Mouse (Mus musculus) neural tube, embryonic 11.5 days (tissue): ENCODE measurements around the gene Gm20388. TPM values are rescaled to one million over a fixed set of nuclear protein-coding genes. Genes with fewer than 3 reads are reported as not detected.

Experiments used
- ATAC-seq: fragments of 200-750 bp; cut with Nextera tagmentation; 2 replicates; pipeline ENCODE4 v1.8.0; 2017; ENCODE audit warnings: moderate number of reproducible peaks, mild to moderate bottlenecking, moderate TSS enrichment, moderate library complexity; ENCODE audit not compliant: insufficient read depth, low FRiP score, low TSS enrichment
- DNase-seq: peaks from one replicate; pipeline ENCODE4 v3.0.0-alpha.2; 2015; ENCODE audit warnings: low spot score
- H3K27ac ChIP-seq: fragments of 300-500 bp; sonication (generic); 2 replicates; pipeline ENCODE4 v1.5.1; 2014; ENCODE audit warnings: low read depth, mild to moderate bottlenecking, low read length
- H3K27me3 ChIP-seq: fragments of 300-500 bp; sonication (generic); 2 replicates; pipeline ENCODE4 v1.6.1; 2014; ENCODE audit warnings: mild to moderate bottlenecking, low read length, mixed read lengths; ENCODE audit not compliant: control insufficient read depth, insufficient read depth
- H3K36me3 ChIP-seq: fragments of 300-500 bp; sonication (generic); 2 replicates; pipeline ENCODE4 v1.6.1; 2014; ENCODE audit warnings: mild to moderate bottlenecking, low read length, moderate library complexity, mixed read lengths; ENCODE audit not compliant: control insufficient read depth, insufficient read depth
- H3K4me1 ChIP-seq: fragments of 300-500 bp; sonication (generic); 2 replicates; pipeline ENCODE4 v1.6.1; 2014; ENCODE audit warnings: low read length, mixed read lengths; ENCODE audit not compliant: control insufficient read depth, insufficient read depth
- H3K4me2 ChIP-seq: fragments of 300-500 bp; sonication (generic); 2 replicates; pipeline ENCODE4 v1.6.1; 2014; ENCODE audit warnings: low read depth, mild to moderate bottlenecking, moderate library complexity
- H3K4me3 ChIP-seq: fragments of 300-500 bp; sonication (generic); 2 replicates; pipeline ENCODE4 v1.5.1; 2014; ENCODE audit warnings: low read depth, low read length
- H3K9ac ChIP-seq: fragments of 300-500 bp; sonication (generic); 2 replicates; pipeline ENCODE4 v1.6.1; 2014; ENCODE audit warnings: mild to moderate bottlenecking, low read length
- H3K9me3 ChIP-seq: fragments of 300-500 bp; sonication (generic); 2 replicates; pipeline ENCODE4 v1.6.1; 2016; ENCODE audit warnings: low read length; ENCODE audit not compliant: control insufficient read depth
- WGBS: fragments of 180-500 bp; shearing (Covaris S2); extraction: QIAGEN DNeasy Blood & Tissue Kit; methylation state at CpG from one replicate; pipeline ENCODE4 v1.1.7; 2014; 5-methylcytosine and 5-hydroxymethylcytosine counted together
- polyA plus RNA-seq: library from polyadenylated mRNA; unstranded; fragments of >200 nt; fragmentation: Nextera tagmentation; extraction: Ambion mirVana; gene quantifications from 2 replicates; pipeline ENCODE4 v1.2.1, GENCODE M21; 2014

Gm20388 gene
- polyA plus RNA-seq, 1 experiment from 2014 or later, result not detected

- Histone ChIP-seq H3K27me3 (no peaks in the 10 kb centered on the region), H3K27ac (no peak overlapping the region), H3K9me3 (no peaks in the 10 kb centered on the region), H3K4me1 (no peaks in the 10 kb centered on the region), H3K4me3 (no peak overlapping the region), H3K36me3 (no peaks in the 10 kb centered on the region), H3K4me2 (no peak overlapping the region), H3K9ac (no peak overlapping the region)
- no peak for ATAC-seq
- 82% methylated on average over 10 of the region's 10 CpGs for WGBS
- DNase-seq, result no peak
Observed at GRCm38 (mm10) chr8:122368494-122368893, 2457.9 kb downstream of the Gm20388 start.

DNA sequence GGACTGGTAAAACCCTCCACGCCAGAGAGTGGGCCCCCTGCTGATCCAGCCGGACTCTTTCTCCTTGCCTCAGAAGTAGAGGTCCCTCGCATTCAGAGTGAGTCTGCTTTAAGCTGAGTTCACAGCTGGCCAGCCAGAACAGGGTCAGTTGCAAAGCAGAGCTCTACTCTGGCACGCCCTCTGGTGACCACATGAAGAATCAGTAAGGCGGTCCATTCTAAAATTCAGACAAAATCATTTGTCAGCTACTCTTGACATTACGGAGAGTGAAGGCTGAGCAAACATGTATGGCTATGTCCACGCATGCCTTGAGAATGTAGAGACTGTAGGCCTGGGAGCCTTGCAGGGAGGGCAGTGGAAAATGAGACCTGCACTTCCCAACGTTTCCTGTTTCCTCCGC lies 2459.0 kb downstream of the Gm20388 start:
- no peak overlapping the region for H3K4me3 ChIP-seq
- H3K27me3 ChIP-seq, result no peaks in the 10 kb centered on the region
- no peak for ATAC-seq
- 14% methylated on average over 9 of the region's 9 CpGs for WGBS
- H3K27ac ChIP-seq, result no peak overlapping the region
- no peaks in the 10 kb centered on the region for H3K4me1 ChIP-seq
- no peaks in the 10 kb centered on the region for H3K9me3 ChIP-seq
- H3K36me3 ChIP-seq, result no peaks in the 10 kb centered on the region
- H3K4me2 ChIP-seq, result no peak overlapping the region
- peak; percentile 66 for DNase-seq
- H3K9ac ChIP-seq, result no peak overlapping the region

GRCm38 (mm10) chr8:122371706-122372105 lies 2461.1 kb downstream of the Gm20388 start:
- 83% methylated on average over 6 of the region's 6 CpGs for WGBS
- no peak for DNase-seq
- Histone ChIP-seq H3K9me3 (no peaks in the 10 kb centered on the region), H3K36me3 (no peaks in the 10 kb centered on the region), H3K4me2 (no peak overlapping the region), H3K4me1 (no peaks in the 10 kb centered on the region), H3K9ac (no peak overlapping the region), H3K4me3 (no peak overlapping the region), H3K27ac (no peak overlapping the region), H3K27me3 (no peaks in the 10 kb centered on the region)
- no peak for ATAC-seq

- Histone ChIP-seq H3K9ac (no peak overlapping the region), H3K4me3 (no peak overlapping the region), H3K4me1 (peaks cover 6% of the 10 kb centered on the region; the same call in 1 of the 2 replicates), H3K36me3 (no peaks in the 10 kb centered on the region; the same call in 1 of the 2 replicates), H3K27ac (no peak overlapping the region), H3K27me3 (no peaks in the 10 kb centered on the region), H3K4me2 (peak overlapping the region; percentile 40; the same call in 1 of the 2 replicates), H3K9me3 (no peaks in the 10 kb centered on the region)
- WGBS, result 96% methylated on average over 7 of the region's 7 CpGs
- ATAC-seq (no peak; the same call in 1 of the 2 replicates), DNase-seq (no peak)
Observed at GRCm38 (mm10) chr8:122375320-122375719, 2464.7 kb downstream of the Gm20388 start.

DNA sequence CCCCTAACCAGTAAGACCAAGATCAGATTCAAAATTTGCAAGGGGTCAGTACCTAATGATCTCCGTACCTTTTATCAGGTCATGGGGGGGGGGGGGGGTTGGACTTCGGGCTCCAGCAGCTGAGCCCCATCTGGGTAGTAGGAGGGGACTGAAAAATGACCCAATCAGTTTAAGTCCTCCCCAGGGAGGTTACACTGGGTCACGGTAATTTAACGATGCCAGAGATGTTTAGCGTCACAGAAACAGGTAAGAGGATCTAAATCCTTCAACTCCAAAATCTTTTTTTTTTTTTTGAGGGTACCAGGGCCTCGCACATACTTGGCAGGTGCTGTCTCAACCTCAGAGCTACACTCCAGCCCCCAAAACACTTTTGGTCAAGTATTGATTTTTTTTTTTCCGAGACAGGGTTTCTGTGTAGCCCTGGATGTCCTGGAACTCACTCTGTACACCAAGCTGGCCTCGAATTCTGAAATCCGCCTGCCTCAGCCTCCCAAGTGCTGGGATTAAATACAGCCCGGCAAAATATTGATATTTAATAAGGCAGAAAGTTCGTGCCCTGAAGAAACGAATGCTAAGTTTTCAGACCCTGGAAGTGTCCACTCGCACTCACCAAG lies 2465.2 kb downstream of the Gm20388 start:
- Histone ChIP-seq H3K4me1 (peaks cover 6% of the 10 kb centered on the region; the same call in 1 of the 2 replicates), H3K9me3 (no peaks in the 10 kb centered on the region), H3K4me2 (peak overlapping the region; percentile 40), H3K4me3 (peak overlapping the region; percentile 97), H3K27ac (no peak overlapping the region), H3K27me3 (no peaks in the 10 kb centered on the region), H3K36me3 (no peaks in the 10 kb centered on the region; the same call in 1 of the 2 replicates), H3K9ac (no peak overlapping the region)
- WGBS, result 25% methylated on average over 12 of the region's 13 CpGs
- ATAC-seq (no peak; the same call in none of the 2 replicates), DNase-seq (no peak)

DNA sequence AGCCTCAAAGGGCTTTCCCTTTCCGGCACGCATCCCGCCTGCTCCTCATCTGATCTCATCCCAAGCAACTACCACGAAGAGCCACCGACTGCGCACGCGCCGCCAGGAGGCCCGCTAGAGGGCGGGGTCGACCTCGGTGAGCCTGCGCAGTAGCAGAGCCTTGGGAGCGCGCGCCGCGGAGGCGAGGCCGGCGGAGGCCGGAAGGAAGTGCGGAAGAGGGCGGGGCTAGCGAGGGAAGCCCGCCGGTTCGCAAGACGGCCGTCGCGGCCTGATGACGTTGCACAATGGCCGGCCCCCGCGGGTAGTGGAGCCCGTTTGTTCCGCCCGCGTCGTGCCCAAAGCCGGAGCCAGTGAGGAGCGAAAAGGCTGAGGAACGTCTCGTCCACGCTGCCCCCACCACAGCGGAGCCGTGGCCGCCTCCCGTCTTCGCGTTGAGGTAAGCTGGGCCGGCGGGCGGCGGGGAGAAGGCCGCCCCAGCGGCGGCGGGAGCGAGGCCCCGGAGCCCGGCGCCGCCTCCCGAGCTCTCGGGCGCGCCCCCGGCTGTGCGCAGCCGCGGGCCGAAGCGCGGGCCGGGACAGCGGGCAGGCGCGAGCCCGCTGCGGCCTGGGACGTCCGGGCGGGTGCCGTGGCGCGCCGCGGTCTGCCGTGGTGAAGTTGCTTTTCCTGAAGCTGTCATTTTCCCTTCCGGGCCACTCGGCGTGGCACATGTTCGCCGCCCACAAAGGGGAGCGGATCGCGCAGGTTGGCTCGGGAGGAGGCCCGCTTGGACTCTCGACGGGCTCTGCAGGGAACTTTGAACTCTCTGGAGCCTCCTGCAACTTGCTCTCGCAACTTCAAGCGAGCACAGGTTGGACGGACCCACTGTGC lies 2466.0 kb downstream of the Gm20388 start, which contains the start of gene Zc3h18:
Zc3h18 (plus strand) TSS at position 245 of the 867 bp plus-strand sequence.
- H3K9ac ChIP-seq, result peak within 1 kb of the TSS; percentile 92
- DNase-seq (peak; percentile 100), ATAC-seq (peak; percentile 79)
- peaks cover 6% of the 10 kb centered on the region; the same call in 1 of the 2 replicates for H3K4me1 ChIP-seq
- H3K4me3 ChIP-seq, result peak within 1 kb of the TSS; percentile 97
- H3K9me3 ChIP-seq, result no peaks in the 10 kb centered on the region
- WGBS, result under 1% methylated on average over 93 of the region's 107 CpGs
- no peaks in the 10 kb centered on the region; the same call in 1 of the 2 replicates for H3K36me3 ChIP-seq
- peak within 1 kb of the TSS; percentile 79 for H3K27ac ChIP-seq
- H3K27me3 ChIP-seq, result no peaks in the 10 kb centered on the region
- peak within 1 kb of the TSS; percentile 84 for H3K4me2 ChIP-seq

- Histone ChIP-seq H3K9ac (no peak overlapping the region), H3K27me3 (no peaks in the 10 kb centered on the region), H3K27ac (no peak overlapping the region), H3K4me2 (no peak overlapping the region), H3K9me3 (no peaks in the 10 kb centered on the region), H3K4me1 (no peaks in the 10 kb centered on the region), H3K4me3 (no peak overlapping the region), H3K36me3 (peaks cover 23% of the 10 kb centered on the region)
- no peak for DNase-seq
- 88% methylated on average over 4 of the region's 4 CpGs for WGBS
- no peak for ATAC-seq
Observed at GRCm38 (mm10) chr8:122383039-122383438, 2472.4 kb downstream of the Gm20388 start.

DNA sequence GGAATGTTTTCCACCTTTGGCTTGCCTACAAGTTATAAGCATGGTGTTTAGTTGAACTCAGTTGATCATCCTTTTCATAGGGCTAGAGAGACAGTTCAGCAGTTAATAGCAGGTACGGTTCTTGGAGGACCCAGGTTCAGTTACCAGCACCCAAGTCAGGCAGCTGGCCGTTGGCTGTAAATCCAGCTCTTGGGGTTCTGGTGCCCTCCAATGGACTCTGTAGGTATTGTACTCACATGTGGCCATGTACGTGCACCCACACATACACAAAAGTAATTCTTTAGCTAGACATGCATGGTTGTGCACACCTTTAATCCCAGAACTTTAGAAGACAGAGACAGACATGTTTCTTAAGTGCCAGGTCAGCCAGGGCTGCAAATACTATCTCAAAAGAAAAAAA lies 2478.7 kb downstream of the Gm20388 start:
- no peak for DNase-seq
- Histone ChIP-seq H3K27ac (no peak overlapping the region), H3K27me3 (no peaks in the 10 kb centered on the region), H3K9ac (no peak overlapping the region), H3K36me3 (peaks cover 34% of the 10 kb centered on the region), H3K4me3 (no peak overlapping the region), H3K9me3 (no peaks in the 10 kb centered on the region), H3K4me2 (no peak overlapping the region), H3K4me1 (no peaks in the 10 kb centered on the region)
- no peak for ATAC-seq
- 87% methylated on average over 3 of the region's 3 CpGs for WGBS
